Mouse (Mus musculus): Measurements from ENCODE around the gene Kansl2. TPM values are rescaled to one million over a fixed set of nuclear protein-coding genes. Genes with fewer than 3 reads are reported as not detected.

The Kansl2 gene
- 80.5 and 87.7 TPM in 2 replicates for polyA plus RNA-seq (2015; fragmentation: Nextera tagmentation; extraction: Ambion mirVana)

DNA sequence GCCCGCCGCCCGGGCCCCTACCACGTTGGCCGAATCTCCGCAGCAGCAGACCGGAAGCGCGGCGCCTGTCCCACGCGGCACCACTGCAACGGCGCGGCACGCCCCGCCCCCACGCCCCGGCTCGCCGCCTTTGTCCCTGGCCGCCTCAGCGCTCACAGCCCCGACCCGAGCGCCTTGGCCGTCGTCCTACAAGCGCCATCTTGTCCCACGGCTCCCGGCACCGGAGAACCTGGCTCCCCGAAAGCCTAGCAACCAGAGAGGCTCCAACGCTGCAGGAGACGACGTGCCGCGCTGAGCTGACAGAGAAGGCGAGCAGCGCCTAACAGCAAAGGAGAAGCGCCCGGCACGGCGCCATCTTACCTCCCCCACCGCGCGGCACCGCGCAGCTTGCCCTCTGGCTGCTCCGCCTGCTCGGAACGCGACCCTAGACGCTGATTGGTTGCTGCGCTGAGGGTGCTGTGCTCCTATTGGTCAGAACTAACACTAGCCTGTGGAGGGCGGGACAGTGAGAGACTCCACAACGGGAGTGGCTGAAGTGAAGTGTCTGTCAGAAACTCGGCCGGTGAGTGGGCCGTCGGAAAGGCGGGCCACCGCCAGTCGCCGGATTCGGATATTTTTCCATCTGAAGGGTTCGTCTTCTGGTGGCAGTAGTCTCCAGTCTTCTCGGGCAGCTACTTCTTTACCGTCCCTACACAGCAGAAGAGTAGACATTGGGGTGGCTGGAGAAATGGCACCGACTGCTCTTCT lies at the start of gene Kansl2:
Gene Kansl2 (minus strand): TSS at position 384 of the 747 bp plus-strand sequence.

GRCm38 (mm10) chr15:98570873-98571538 lies 36.9 kb upstream of the Kansl2 start, which contains the start of the genes Ccnt1 and 4930415O20Rik:
Ccnt1 (minus strand) TSS chr15:98570923.
4930415O20Rik (plus strand) TSS chr15:98571004.

GRCm38 (mm10) chr15:98492102-98492501 lies 42.0 kb downstream of the Kansl2 start, which contains the start of gene Olfr279:
Olfr279 (plus strand) TSS chr15:98492402.

DNA sequence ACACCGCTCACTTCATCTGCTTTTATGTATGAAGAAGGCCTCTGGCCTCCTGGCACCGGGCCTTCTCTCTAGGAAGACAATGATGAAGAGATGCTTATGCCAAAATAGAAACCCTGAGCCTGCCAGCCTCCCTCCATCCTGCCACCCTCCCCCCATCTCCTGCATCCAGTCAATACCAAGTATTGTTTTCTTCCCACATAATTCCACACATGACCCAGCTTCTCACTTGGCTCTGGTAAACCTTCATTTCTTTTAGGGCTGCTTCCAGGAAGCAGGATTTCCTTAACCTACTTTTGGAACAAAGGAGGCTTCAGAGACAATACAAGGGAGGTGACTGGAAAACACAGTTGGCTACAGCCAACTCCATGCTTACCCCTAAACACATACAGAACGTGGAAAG lies 51.4 kb downstream of the Kansl2 start, which contains the start of gene Lalba:
Gene Lalba (minus strand): TSS at position 21 of the 400 bp plus-strand sequence.

GRCm38 (mm10) chr15:98469596-98469995 lies 64.5 kb downstream of the Kansl2 start, which contains the start of gene OR5BS1P:
OR5BS1P (plus strand) TSS chr15:98469896.

Small RNA genes lying within 50 kb of the gene (microRNA-seq; reads per million reads assigned to microRNA genes)
- not detected for gene Mir1291

Other genes with a start within 250 kb of the Kansl2 start
- 8.0 and 9.8 TPM in 2 replicates for gene Zfp641, start 238.1 kb downstream of the Kansl2 start, polyA plus RNA-seq (2015; fragmentation: Nextera tagmentation; extraction: Ambion mirVana)
- gene Olfr285, start 216.9 kb downstream of the Kansl2 start, polyA plus RNA-seq (2015; fragmentation: Nextera tagmentation; extraction: Ambion mirVana) = not detected in 2 replicates
- not detected in 2 replicates for gene Olfr284, start 193.3 kb downstream of the Kansl2 start, polyA plus RNA-seq (2015; fragmentation: Nextera tagmentation; extraction: Ambion mirVana)
- gene Olfr283, start 153.3 kb downstream of the Kansl2 start, polyA plus RNA-seq (2015; fragmentation: Nextera tagmentation; extraction: Ambion mirVana) = not detected in 2 replicates
- gene Olfr282, start 103.0 kb downstream of the Kansl2 start, polyA plus RNA-seq (2015; fragmentation: Nextera tagmentation; extraction: Ambion mirVana) = not detected in 2 replicates
- 0.14 TPM in 1 of 2 replicates, not detected in the other for gene Olfr281, start 81.7 kb downstream of the Kansl2 start, polyA plus RNA-seq (2015; fragmentation: Nextera tagmentation; extraction: Ambion mirVana)
- not detected in 2 replicates for gene OR5BS1P, start 64.4 kb downstream of the Kansl2 start, polyA plus RNA-seq (2015; fragmentation: Nextera tagmentation; extraction: Ambion mirVana)
- gene Lalba, start 51.5 kb downstream of the Kansl2 start, polyA plus RNA-seq (2015; fragmentation: Nextera tagmentation; extraction: Ambion mirVana) = not detected in 2 replicates
- not detected in 2 replicates for gene Olfr279, start 41.9 kb downstream of the Kansl2 start, polyA plus RNA-seq (2015; fragmentation: Nextera tagmentation; extraction: Ambion mirVana)
- 40.5 and 42.5 TPM in 2 replicates for gene Ccnt1, start 36.7 kb upstream of the Kansl2 start, polyA plus RNA-seq (2015; fragmentation: Nextera tagmentation; extraction: Ambion mirVana)
- not detected in 2 replicates for gene 4930415O20Rik, start 36.7 kb upstream of the Kansl2 start, polyA plus RNA-seq (2015; fragmentation: Nextera tagmentation; extraction: Ambion mirVana)
- 8.7 and 9.7 TPM in 2 replicates for gene Adcy6, start 75.8 kb upstream of the Kansl2 start, polyA plus RNA-seq (2015; fragmentation: Nextera tagmentation; extraction: Ambion mirVana)
- gene Cacnb3, start 96.6 kb upstream of the Kansl2 start, polyA plus RNA-seq (2015; fragmentation: Nextera tagmentation; extraction: Ambion mirVana) = 76.7 and 90.3 TPM in 2 replicates
- 20.5 and 21.6 TPM in 2 replicates for gene Ddx23, start 128.6 kb upstream of the Kansl2 start, polyA plus RNA-seq (2015; fragmentation: Nextera tagmentation; extraction: Ambion mirVana)
- gene Rnd1, start 143.2 kb upstream of the Kansl2 start, polyA plus RNA-seq (2015; fragmentation: Nextera tagmentation; extraction: Ambion mirVana) = 18.3 and 19.6 TPM in 2 replicates
- 8.8 and 9.1 TPM in 2 replicates for gene Ccdc65, start 173.9 kb upstream of the Kansl2 start, polyA plus RNA-seq (2015; fragmentation: Nextera tagmentation; extraction: Ambion mirVana)
- 7.5 and 8.3 TPM in 2 replicates for gene Fkbp11, start 193.9 kb upstream of the Kansl2 start, polyA plus RNA-seq (2015; fragmentation: Nextera tagmentation; extraction: Ambion mirVana)
- 107 and 109 TPM in 2 replicates for gene Arf3, start 228.9 kb upstream of the Kansl2 start, polyA plus RNA-seq (2015; fragmentation: Nextera tagmentation; extraction: Ambion mirVana)
- 0.06 TPM in 1 of 2 replicates, not detected in the other for gene Wnt10b, start 243.9 kb upstream of the Kansl2 start, polyA plus RNA-seq (2015; fragmentation: Nextera tagmentation; extraction: Ambion mirVana)

All from neural tube, postnatal 0 days (tissue).